Mouse (Mus musculus) adrenal gland, adult 18-20 months (tissue): ENCODE measurements around the gene Mus81. TPM values are rescaled to one million over a fixed set of nuclear protein-coding genes. Genes with fewer than 3 reads are reported as not detected.
A peak's percentile ranks its signal among the peaks of the same experiment; 100 is the strongest.

Experiments
- DNase-seq, 2 experiments: peaks; one replicate each; pipeline ENCODE4 v3.0.0; 2021 to 2022; ENCODE audit warnings: low spot score in 2 of 2
- total RNA-seq, 2 experiments: library from RNA; stranded (reverse); gene quantifications; 1 replicate in 1 of 2; 2 replicates in 1 of 2; pipeline ENCODE4 v1.2.3; 2021

Mus81 gene
- total RNA-seq, 2 experiments from 2014 or later = 25.1 to 35.8 TPM

- DNase-seq = peak; percentile 84 to 85
Observed at GRCm38 (mm10) chr19:5473720-5474119, 14.5 kb downstream of the Mus81 start, which contains the start of gene Efemp2. Gene Efemp2, plus strand, starts transcription at chr19:5473954.

DNA sequence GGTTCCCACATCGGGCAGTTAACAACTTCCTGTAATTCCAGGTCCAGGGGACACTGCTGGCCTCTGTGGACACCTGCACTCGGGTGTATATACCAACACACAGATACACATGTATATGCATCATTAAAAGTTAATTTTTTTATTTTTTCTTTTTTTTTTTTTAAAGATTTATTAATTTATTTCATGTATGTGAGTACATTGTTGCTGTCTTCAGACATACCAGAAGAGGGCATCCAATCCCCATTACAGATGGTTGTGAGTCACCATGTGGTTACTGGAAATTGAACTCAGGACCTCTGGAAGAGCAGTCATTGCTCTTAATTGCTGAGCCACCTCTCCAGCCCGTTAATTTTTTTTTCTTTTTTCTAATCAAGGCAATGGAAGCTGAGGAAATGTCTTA is 15.3 kb downstream of the Mus81 start:
- DNase-seq = no peak

DNA sequence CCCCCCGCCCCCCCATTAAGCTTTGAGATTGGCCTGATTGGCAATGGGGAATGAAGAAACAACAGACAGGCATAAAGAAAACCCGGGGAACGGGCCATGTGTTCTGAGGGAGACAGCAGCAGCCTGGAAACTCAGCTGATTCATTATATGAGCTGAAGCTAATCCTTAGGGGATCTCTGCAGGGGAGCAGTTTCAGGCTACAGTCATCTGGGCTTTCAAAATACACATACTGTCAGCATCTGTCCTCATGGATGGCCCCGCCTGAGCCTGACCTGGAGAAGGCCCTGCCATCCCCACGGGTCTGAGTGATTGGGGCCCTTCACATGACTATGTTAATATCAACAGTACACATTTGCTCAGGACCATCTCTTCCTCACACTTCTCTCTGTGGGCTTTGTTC is 16.4 kb downstream of the Mus81 start:
- no peak for DNase-seq

DNA sequence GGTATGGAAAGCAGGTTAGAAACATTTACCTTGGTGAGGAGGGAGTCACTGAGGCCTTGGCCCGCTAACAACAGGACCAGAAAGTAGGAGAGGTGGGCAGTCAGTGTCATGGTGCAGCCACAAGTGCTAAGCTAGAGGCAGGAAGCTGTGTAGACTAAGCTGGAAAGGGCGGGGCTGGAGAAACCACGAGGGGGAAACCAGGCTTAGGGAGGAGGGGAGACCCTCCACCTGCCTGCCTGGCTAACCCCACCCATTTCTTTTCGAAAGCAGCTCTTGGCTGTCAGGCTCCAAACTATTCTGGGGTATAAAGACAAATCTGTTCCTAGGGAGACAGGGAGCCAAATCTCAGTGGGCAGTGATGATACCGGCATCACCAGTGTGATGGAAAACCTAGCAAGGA is 19.8 kb downstream of the Mus81 start, which contains the start of gene Ctsw:
Ctsw (minus strand) TSS at position 134 of the 400 bp plus-strand sequence.
- DNase-seq = no peak

- DNase-seq = no peak
Observed at GRCm38 (mm10) chr19:5466916-5467500, 21.2 kb downstream of the Mus81 start.

DNA sequence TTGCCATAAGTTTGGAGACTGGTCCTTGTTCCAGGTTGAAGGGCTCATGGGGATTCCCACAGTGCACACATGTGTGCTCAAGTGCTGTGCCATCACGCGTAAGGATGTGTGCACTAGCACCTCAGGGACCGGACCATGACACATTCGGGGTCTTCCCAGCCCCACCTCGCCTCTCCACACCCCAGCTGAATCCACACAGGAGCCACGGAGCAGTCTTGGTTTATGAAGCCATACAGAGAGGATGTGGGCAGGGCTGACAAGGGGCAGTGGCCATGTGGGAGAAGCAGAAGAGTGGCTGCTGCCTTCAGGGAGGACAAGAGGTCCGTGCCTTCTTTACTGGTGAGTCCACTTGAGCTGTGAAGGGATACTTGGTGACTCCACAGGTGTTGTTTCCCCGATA is 23.2 kb downstream of the Mus81 start:
- DNase-seq = no peak

GRCm38 (mm10) chr19:5463791-5464562 is 24.2 kb downstream of the Mus81 start:
- DNase-seq = peak; percentile 37 to 60

DNA sequence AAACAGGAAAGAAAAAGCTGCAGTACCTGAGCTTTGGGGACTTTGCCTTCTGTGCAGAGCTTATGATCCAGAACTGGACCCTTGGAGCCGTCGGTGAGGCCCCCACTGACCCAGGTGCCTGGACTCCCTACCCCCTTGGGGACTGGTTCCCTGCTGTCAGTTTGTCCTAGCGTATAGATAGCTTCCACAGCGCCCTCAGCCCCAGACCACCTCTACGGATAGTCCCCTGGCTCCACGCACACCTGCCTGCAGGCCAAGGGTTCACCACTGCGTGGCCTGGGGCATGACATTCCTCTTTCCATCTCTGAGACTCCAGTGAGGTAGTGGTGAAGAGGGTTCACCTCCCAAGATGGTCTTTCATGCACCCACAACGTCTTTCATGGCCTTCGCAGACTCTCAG is 25.0 kb downstream of the Mus81 start:
- no peak for DNase-seq

DNA sequence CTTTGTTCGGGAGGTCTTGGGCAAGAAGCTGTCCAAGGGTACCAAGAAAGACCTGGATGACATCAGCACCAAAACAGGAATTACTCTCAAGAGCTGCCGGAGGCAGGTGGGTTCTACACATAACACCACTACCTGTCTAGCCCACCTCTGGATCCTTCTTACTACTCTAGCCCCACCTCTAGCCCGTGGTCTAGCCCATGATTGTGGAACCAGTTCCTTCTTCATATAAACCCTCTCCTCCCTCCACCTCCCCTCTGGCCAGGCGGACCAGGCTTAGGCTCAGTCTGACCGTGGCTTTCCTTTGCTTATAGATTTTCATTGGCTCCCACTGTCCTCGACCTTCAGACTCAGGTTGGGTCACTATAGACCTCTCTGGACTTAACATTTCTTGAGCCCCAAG is 26.8 kb downstream of the Mus81 start:
- DNase-seq = no peak

- peak; percentile 82 to 84 for DNase-seq
Observed at GRCm38 (mm10) chr19:5460465-5460911, 27.7 kb downstream of the Mus81 start, which contains the start of gene Fibp. Gene Fibp, plus strand, starts transcription at chr19:5460615.

DNA sequence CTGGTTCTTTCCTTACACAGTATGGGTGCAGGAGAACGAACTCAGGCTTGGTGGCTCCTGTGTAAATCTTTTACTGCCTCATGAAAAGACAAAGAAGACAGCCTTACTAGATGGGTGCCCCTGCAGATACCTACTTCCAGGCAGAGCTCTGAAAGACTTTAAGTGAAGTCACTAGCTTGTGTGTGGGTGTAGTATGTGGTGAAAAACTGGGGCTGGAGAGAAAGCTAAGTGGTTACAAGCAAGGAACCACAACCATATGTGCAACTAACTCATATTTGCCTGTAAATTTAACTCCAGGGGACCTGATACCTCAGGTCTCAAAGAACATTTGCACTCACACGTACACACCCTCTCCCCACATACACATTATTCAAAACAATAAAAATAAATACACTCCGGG is 28.3 kb downstream of the Mus81 start:
- DNase-seq = no peak

GRCm38 (mm10) chr19:5459019-5459418 is 29.2 kb downstream of the Mus81 start:
- no peak for DNase-seq

DNA sequence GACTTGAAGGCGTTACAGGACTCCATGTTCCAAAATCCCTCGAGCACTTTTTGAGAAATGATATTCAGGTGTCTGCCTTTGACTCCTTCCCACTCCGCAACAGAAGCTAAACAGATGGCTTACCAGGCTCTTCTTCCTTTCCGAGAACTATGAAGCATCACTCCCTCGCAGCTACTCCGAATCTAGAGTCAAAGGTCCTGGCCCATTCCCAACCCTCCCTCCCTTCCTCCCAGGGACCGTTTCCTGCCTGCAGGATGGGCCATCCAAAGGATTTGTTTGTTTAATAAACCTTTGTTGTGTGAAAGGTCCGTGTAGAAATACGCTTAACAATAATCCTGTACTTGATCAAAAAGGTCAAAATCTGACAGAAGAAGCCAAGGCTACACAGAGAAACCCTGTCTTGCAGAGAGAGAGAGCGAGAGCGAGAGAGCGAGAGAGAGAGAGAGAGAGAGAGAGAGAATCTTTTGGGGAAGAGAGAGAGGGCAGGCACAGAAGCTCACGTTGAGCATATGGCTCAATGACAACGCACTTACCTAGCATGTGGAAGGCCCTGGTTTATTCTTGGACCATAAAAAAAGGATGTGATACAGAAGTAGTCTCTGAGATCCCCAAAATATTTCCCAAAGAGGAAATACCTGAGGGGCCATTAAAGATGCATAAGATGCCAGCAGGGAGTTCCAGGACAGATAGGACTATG is 30.3 kb downstream of the Mus81 start, which contains the start of gene Ccdc85b:
Ccdc85b (minus strand) TSS at position 149 of the 697 bp plus-strand sequence.
- DNase-seq = no peak

DNA sequence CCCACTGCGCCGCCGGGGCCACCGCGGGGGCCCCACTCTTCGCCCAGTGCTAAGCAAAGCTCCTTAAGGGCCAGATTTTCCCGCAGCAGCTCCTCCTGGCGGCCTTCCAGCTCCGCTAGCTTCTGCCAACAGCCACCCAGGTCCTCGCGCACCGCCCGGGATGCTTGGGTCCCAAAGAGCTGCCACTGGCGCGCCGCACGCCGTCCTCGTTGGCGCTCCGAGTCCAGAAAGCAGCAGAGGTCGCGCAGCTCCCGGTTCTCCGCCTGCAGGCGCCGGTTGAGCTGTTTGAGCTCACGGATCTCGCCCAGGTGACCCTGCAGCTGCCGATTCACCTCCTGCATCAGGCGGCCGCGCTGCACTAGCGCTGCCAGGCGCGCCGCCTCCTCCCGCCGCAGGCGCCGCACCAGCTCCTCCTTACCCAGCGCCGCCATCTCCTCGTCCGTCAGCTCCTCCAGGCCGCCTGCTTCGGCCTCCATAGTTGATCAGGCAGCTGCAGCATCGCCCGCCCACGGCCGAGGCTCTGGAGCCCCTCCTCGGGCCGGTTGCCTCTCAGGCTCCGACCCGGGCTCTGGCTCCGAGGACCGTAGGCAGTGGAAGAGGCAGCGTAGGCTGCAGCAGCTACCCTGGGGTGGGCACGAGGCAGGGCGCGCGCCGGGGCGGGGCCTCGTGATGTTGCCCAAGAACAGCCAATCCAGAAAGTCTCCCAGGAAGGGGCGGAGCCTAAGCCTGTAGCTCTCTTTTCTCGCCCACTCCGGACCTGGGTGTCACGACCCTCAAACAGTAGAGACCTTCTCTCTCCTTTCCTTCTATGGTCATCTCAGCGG is 31.1 kb downstream of the Mus81 start:
- DNase-seq = peak; percentile 93 to 94

GRCm38 (mm10) chr19:5456241-5456921 is 31.8 kb downstream of the Mus81 start:
- DNase-seq = no peak

DNA sequence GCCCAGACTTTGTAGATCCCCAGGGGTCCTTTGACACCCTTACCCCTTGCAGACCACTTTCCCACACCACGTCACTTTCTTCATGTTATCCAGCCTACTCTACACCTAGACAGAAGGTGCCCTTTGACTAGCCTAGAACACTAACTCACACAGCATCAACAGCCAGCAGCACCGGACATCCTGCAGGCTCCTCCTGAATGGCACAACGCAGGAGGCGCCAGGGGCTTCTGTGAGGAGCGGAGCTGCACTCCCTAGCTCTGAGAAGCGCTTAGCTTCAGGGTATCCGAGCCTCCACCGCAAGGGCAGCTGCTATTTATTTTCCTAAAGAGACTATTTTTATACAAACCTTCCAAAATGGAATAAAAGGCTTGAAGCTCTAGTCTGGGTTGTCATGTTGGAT is 32.6 kb downstream of the Mus81 start:
- DNase-seq = no peak

DNA sequence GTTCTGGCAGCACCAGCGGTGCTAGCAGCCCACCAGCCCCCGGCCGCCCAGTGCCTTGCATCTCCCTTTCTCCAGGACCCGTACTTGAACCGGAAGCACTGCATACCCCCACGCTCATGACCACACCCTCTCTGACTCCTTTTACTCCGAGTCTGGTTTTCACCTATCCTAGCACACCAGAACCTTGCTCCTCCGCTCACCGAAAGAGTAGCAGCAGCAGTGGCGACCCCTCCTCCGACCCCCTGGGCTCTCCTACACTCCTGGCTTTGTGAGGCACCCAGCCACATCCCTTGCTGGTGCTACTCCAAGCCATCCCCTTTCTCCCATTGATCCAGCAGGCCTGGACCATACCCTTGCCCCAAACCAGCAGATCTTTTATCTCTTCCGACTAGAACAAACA is 33.2 kb downstream of the Mus81 start:
- DNase-seq = no peak

DNA sequence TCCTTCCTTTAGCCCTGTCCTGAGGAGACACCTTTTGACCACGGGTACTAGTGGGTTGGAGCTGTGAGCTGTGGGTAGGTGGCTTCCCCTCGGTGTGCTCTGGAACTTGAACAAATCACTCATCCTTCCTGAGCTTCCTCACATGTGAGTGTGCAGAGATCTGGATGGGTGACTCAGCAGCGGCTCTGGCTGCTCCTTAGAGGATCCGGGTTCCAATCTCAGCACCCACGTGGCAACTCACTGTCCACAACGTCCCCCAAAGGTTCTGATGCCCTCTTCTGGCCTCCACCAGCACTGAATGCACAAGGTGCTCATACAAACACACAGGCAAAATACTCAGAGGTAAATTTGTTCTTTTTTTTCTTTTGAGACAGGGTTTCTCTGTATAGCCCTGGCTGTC is 36.4 kb downstream of the Mus81 start:
- no peak for DNase-seq

GRCm38 (mm10) chr19:5449673-5450072 is 38.5 kb downstream of the Mus81 start:
- DNase-seq = no peak
